Mouse (Mus musculus) MEL (cell line): ENCODE measurements around the gene Psmc1.

ENCODE experiments used
- BHLHE40 ChIP-seq: IDR thresholded peaks from 2 replicates; pipeline ENCODE4 v1.6.1; 2012; ENCODE audit warnings: low read depth, mild to moderate bottlenecking, inconsistent platforms, low read length, improper control_type of control experiment, borderline replicate concordance
- CHD2 ChIP-seq: IDR thresholded peaks from 2 replicates; pipeline ENCODE4 v1.6.1; 2011; ENCODE audit warnings: low read length, improper control_type of control experiment
- CTCF ChIP-seq, 3 experiments: IDR thresholded peaks in 2 of 3; conservative IDR thresholded peaks in 1 of 3; 2 replicates each; pipeline ENCODE4 v1.5.1; 2011 to 2012; ENCODE audit warnings: low read length in 3 of 3, low read depth in 2 of 3, mild to moderate bottlenecking in 2 of 3, improper control_type of control experiment in 1 of 3, inconsistent platforms in 1 of 3, mixed read lengths in 1 of 3, moderate library complexity in 1 of 3; ENCODE audit not compliant: control insufficient read depth in 1 of 3, insufficient read depth in 1 of 3, poor library complexity in 1 of 3, severe bottlenecking in 1 of 3
- E2F4 ChIP-seq: IDR thresholded peaks from 2 replicates; pipeline ENCODE4 v1.6.1; 2011; ENCODE audit warnings: low read depth, low read length, improper control_type of control experiment, borderline replicate concordance
- GATA1 ChIP-seq: IDR thresholded peaks from 2 replicates; pipeline ENCODE4 v1.6.1; 2011; ENCODE audit warnings: low read depth, low read length, improper control_type of control experiment
- HCFC1 ChIP-seq: IDR thresholded peaks from 2 replicates; pipeline ENCODE4 v1.6.1; 2012; ENCODE audit warnings: low read depth, mild to moderate bottlenecking, inconsistent platforms, low read length, improper control_type of control experiment, moderate library complexity
- MAZ ChIP-seq: IDR thresholded peaks from 2 replicates; pipeline ENCODE4 v1.6.1; 2012; ENCODE audit warnings: low read depth, mild to moderate bottlenecking, inconsistent platforms, low read length, improper control_type of control experiment
- POLR2A ChIP-seq, 2 experiments: IDR thresholded peaks; 2 replicates each; pipeline ENCODE4 v1.6.1; 2011 to 2012; ENCODE audit warnings: low read length in 2 of 2, mild to moderate bottlenecking in 2 of 2, control low read depth in 1 of 2, improper control_type of control experiment in 1 of 2, low read depth in 1 of 2, moderate library complexity in 1 of 2; ENCODE audit not compliant: control insufficient read depth in 1 of 2, insufficient read depth in 1 of 2, poor library complexity in 1 of 2
- RAD21 ChIP-seq: IDR thresholded peaks from 2 replicates; pipeline ENCODE4 v1.6.1; 2011; ENCODE audit warnings: mild to moderate bottlenecking, low read depth, low read length, improper control_type of control experiment
- SIN3A ChIP-seq: IDR thresholded peaks from 2 replicates; pipeline ENCODE4 v1.6.1; 2012; ENCODE audit warnings: low read length, improper control_type of control experiment, inconsistent platforms
- TAL1 ChIP-seq: IDR thresholded peaks from 2 replicates; pipeline ENCODE4 v1.6.1; 2012; ENCODE audit warnings: mild to moderate bottlenecking, inconsistent platforms, low read length, moderate library complexity, mixed read lengths
- UBTF ChIP-seq: IDR thresholded peaks from 2 replicates; pipeline ENCODE4 v1.6.1; 2012; ENCODE audit warnings: low read depth, mild to moderate bottlenecking, inconsistent platforms, low read length, improper control_type of control experiment, moderate library complexity, borderline replicate concordance; ENCODE audit not compliant: insufficient read depth
- USF1 ChIP-seq: IDR thresholded peaks from 2 replicates; pipeline ENCODE4 v1.6.1; 2014; ENCODE audit warnings: low read depth, mild to moderate bottlenecking, inconsistent platforms, low read length, improper control_type of control experiment, moderate library complexity

DNA sequence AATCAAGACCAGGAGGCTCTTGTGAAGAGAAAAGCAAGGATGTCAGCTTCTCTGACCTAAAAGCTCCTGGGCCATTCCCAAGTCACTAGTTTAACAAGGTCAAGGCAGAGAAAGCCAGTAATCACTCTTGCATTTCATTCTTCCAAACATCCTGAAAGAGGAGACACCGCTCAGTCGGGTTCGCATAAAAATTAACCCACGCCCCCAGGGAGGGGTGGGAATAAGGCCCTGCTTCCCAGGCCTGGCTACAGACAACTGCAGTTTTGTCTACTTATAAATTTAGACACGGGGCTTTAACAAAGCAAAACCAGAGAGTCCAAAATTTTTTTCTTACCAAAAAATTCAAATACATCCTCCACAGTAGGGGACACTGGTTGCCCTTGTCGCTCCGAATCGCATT, 19.0 kb downstream of the Psmc1 start:
- TF ChIP-seq HCFC1 (no peak), CTCF (IDR thresholded peaks at IDR 0.05 in 2 of 3, conservative IDR thresholded peaks at IDR 0.05 in 1 of 3; ENCODE audit: control insufficient read depth in 1 of 3, insufficient read depth in 1 of 3, low read depth in 2 of 3, low read length in 3 of 3, poor library complexity in 1 of 3, severe bottlenecking in 1 of 3) (no peak), TAL1 (no peak), CHD2 (no peak), E2F4 (no peak), POLR2A (IDR thresholded peaks at IDR 0.05; ENCODE audit: control insufficient read depth in 1 of 2, insufficient read depth in 1 of 2, low read depth in 1 of 2, low read length in 2 of 2, poor library complexity in 1 of 2) (no peak), USF1 (no peak), SIN3A (no peak), UBTF (no peak), MAZ (no peak), RAD21 (no peak), GATA1 (no peak), BHLHE40 (no peak)
